Mouse (Mus musculus) CH12.LX (cell line): Measurements from ENCODE around the gene Gdap1l1. TPM values are rescaled to one million over a fixed set of nuclear protein-coding genes. Genes with fewer than 3 reads are reported as not detected.

Experiments
- DNase-seq: peaks from one replicate; pipeline ENCODE4 v3.0.0-alpha.2; 2013; ENCODE audit errors: extremely low read depth
- H3K27ac ChIP-seq: 2 replicates; pipeline ENCODE4 v1.5.1; 2012; ENCODE audit warnings: low read depth, mild to moderate bottlenecking, control low read depth, moderate library complexity; ENCODE audit not compliant: insufficient read depth
- H3K27me3 ChIP-seq: replicated peaks from 2 replicates; pipeline ENCODE3; 2012; ENCODE audit warnings: inconsistent platforms
- H3K36me3 ChIP-seq, 2 experiments: replicated peaks in 1 of 2; 2 replicates each; pipeline versions ENCODE3 to v1.6.1; 2012; ENCODE audit warnings: inconsistent platforms in 1 of 2, low read length in 1 of 2, mild to moderate bottlenecking in 1 of 2, mixed read lengths in 1 of 2, moderate library complexity in 1 of 2; ENCODE audit not compliant: control insufficient read depth in 1 of 2, insufficient read depth in 1 of 2
- H3K4me1 ChIP-seq, 2 experiments: 2 replicates each; pipeline ENCODE4 v1.6.1; 2012; ENCODE audit warnings: inconsistent platforms in 1 of 2, moderate library complexity in 1 of 2; ENCODE audit not compliant: insufficient read depth in 2 of 2, control insufficient read depth in 1 of 2
- H3K4me2 ChIP-seq: 2 replicates; pipeline ENCODE4 v1.6.1; 2012; ENCODE audit warnings: low read depth, mild to moderate bottlenecking, control low read depth; ENCODE audit not compliant: poor library complexity, insufficient read depth, severe bottlenecking
- H3K4me3 ChIP-seq, 3 experiments: fragments of 150-350 bp in 1 of 3; sonication (generic) in 1 of 3; replicated peaks in 1 of 3; 2 replicates each; pipeline versions ENCODE3 to v1.5.1; 2011 to 2012; ENCODE audit warnings: low read depth in 2 of 3, low read length in 2 of 3, mild to moderate bottlenecking in 2 of 3, moderate library complexity in 2 of 3, control low read depth in 1 of 3, improper control_type of control experiment in 1 of 3, inconsistent platforms in 1 of 3, mixed read lengths in 1 of 3; ENCODE audit not compliant: poor library complexity in 1 of 3
- H3K79me2 ChIP-seq: replicated peaks from 2 replicates; pipeline ENCODE4 v1.6.1; 2012; ENCODE audit warnings: mild to moderate bottlenecking, moderate library complexity; ENCODE audit not compliant: control insufficient read depth, poor library complexity, insufficient read depth, severe bottlenecking; ENCODE audit errors: extremely low read depth
- H3K9ac ChIP-seq: 2 replicates; pipeline ENCODE4 v1.6.1; 2012; ENCODE audit warnings: low read depth, mild to moderate bottlenecking, control low read depth, moderate library complexity; ENCODE audit not compliant: insufficient read depth
- H3K9me3 ChIP-seq: replicated peaks from 2 replicates; pipeline ENCODE3; 2012; ENCODE audit warnings: low read length, inconsistent platforms, mixed read lengths
- CHD1 ChIP-seq: IDR thresholded peaks from 2 replicates; pipeline ENCODE4 v1.6.1; 2012; ENCODE audit warnings: low read depth, low read length, improper control_type of control experiment, inconsistent platforms
- CTCF ChIP-seq, 2 experiments: IDR thresholded peaks in 1 of 2; conservative IDR thresholded peaks in 1 of 2; 2 replicates each; pipeline ENCODE4 v1.5.1; 2011 to 2012; ENCODE audit warnings: low read depth in 2 of 2, low read length in 2 of 2, improper control_type of control experiment in 1 of 2, inconsistent platforms in 1 of 2, mild to moderate bottlenecking in 1 of 2, moderate library complexity in 1 of 2
- E2F4 ChIP-seq: IDR thresholded peaks from 2 replicates; pipeline ENCODE4 v1.6.1; 2011; ENCODE audit warnings: low read depth, low read length, improper control_type of control experiment; ENCODE audit not compliant: insufficient replicate concordance
- ELF1 ChIP-seq: IDR thresholded peaks from 2 replicates; pipeline ENCODE4 v1.6.1; 2014; ENCODE audit warnings: low read depth, mild to moderate bottlenecking, inconsistent platforms, low read length, improper control_type of control experiment
- ETS1 ChIP-seq: conservative IDR thresholded peaks from 2 replicates; pipeline ENCODE4 v1.6.1; 2012; ENCODE audit warnings: low read depth, mild to moderate bottlenecking, inconsistent platforms, low read length, improper control_type of control experiment, moderate library complexity
- HCFC1 ChIP-seq: IDR thresholded peaks from 2 replicates; pipeline ENCODE4 v1.6.1; 2012; ENCODE audit warnings: low read depth, mild to moderate bottlenecking, inconsistent platforms, low read length, improper control_type of control experiment
- JUN ChIP-seq: IDR thresholded peaks from 2 replicates; pipeline ENCODE4 v1.6.1; 2011; ENCODE audit warnings: low read depth, mild to moderate bottlenecking, low read length, improper control_type of control experiment, moderate library complexity; ENCODE audit not compliant: insufficient read depth
- JUND ChIP-seq: conservative IDR thresholded peaks from 2 replicates; pipeline ENCODE4 v1.6.1; 2011; ENCODE audit warnings: low read depth, low read length, improper control_type of control experiment
- KAT2A ChIP-seq: IDR thresholded peaks from 2 replicates; pipeline ENCODE4 v1.6.1; 2012; ENCODE audit warnings: low read length, improper control_type of control experiment, inconsistent platforms; ENCODE audit not compliant: insufficient replicate concordance
- MAFK ChIP-seq: IDR thresholded peaks from 2 replicates; pipeline ENCODE4 v1.6.1; 2011; ENCODE audit warnings: low read length, improper control_type of control experiment; ENCODE audit not compliant: insufficient replicate concordance
- MEF2A ChIP-seq: IDR thresholded peaks from 2 replicates; pipeline ENCODE4 v1.6.1; 2014; ENCODE audit warnings: low read depth, mild to moderate bottlenecking, inconsistent platforms, low read length, improper control_type of control experiment, borderline replicate concordance
- MYC ChIP-seq: IDR thresholded peaks from 2 replicates; pipeline ENCODE4 v1.6.1; 2011; ENCODE audit warnings: low read depth, mild to moderate bottlenecking, improper control_type of control experiment, low read length
- NELFE ChIP-seq: IDR thresholded peaks from 2 replicates; pipeline ENCODE4 v1.6.1; 2011; ENCODE audit warnings: low read depth, low read length, improper control_type of control experiment
- NRF1 ChIP-seq: IDR thresholded peaks from 2 replicates; pipeline ENCODE4 v1.6.1; 2014; ENCODE audit warnings: low read depth, mild to moderate bottlenecking, inconsistent platforms, low read length, improper control_type of control experiment, moderate library complexity
- POLR2AphosphoS2 ChIP-seq: IDR thresholded peaks from 2 replicates; pipeline ENCODE4 v1.6.1; 2011; ENCODE audit warnings: low read depth, low read length, improper control_type of control experiment
- RCOR1 ChIP-seq: conservative IDR thresholded peaks from 2 replicates; pipeline ENCODE4 v1.6.1; 2012; ENCODE audit warnings: low read depth, mild to moderate bottlenecking, inconsistent platforms, low read length, improper control_type of control experiment
- SMC3 ChIP-seq: IDR thresholded peaks from 2 replicates; pipeline ENCODE4 v1.6.1; 2011; ENCODE audit warnings: low read depth, low read length, improper control_type of control experiment
- TBP ChIP-seq: conservative IDR thresholded peaks from 2 replicates; pipeline ENCODE4 v1.6.1; 2011; ENCODE audit warnings: low read depth, low read length, improper control_type of control experiment
- TCF12 ChIP-seq: IDR thresholded peaks from 2 replicates; pipeline ENCODE4 v1.6.1; 2014; ENCODE audit warnings: low read depth, mild to moderate bottlenecking, inconsistent platforms, low read length, improper control_type of control experiment
- USF2 ChIP-seq: conservative IDR thresholded peaks from 2 replicates; pipeline ENCODE4 v1.6.1; 2011; ENCODE audit warnings: low read depth, low read length, improper control_type of control experiment
- ZC3H11A ChIP-seq: IDR thresholded peaks from 2 replicates; pipeline ENCODE4 v1.6.1; 2012; ENCODE audit warnings: low read depth, mild to moderate bottlenecking, inconsistent platforms, low read length, improper control_type of control experiment
- ZKSCAN1 ChIP-seq: IDR thresholded peaks from 2 replicates; pipeline ENCODE4 v1.6.1; 2012; ENCODE audit warnings: low read depth, inconsistent platforms, low read length, improper control_type of control experiment, borderline replicate concordance
- ZMIZ1 ChIP-seq: IDR thresholded peaks from 2 replicates; pipeline ENCODE4 v1.6.1; 2012; ENCODE audit warnings: low read depth, mild to moderate bottlenecking, inconsistent platforms, low read length, improper control_type of control experiment
- dilution Hi-C: fragments of 300-500 bp; cut with MboI; formaldehyde crosslinking; loops from 2 replicates; pipeline ENCODE4 v1.14.3; 2020; ENCODE audit warnings: low sequenced_read_pairs; ENCODE audit not compliant: extremely low pct_unique_long_range_greater_than_20kb, extremely low pct_ligation_motif_present
- in situ Hi-C: fragments of 300-500 bp; cut with MboI; formaldehyde crosslinking; loops from 3 replicates; pipeline ENCODE4 v1.14.3; 2019; ENCODE audit warnings: low sequenced_read_pairs, low pct_ligation_motif_present, low pct_unique_long_range_greater_than_20kb, mixed read lengths
- polyA plus RNA-seq: library from polyadenylated mRNA; unstranded; fragments of >175 nt; gene quantifications from 2 replicates; pipeline ENCODE4 v1.2.1, GENCODE M21; 2012; ENCODE audit warnings: low read depth; ENCODE audit not compliant: insufficient read length
- total RNA-seq, 2 experiments: library from RNA; depleted of rRNA; stranded (reverse); fragments of 300-350 nt in 1 of 2; fragments of >200 nt in 1 of 2; gene quantifications; 2 replicates each; pipeline ENCODE4 v1.2.3; 2012 to 2014

Gene Gdap1l1
- total and polyA plus RNA-seq, 3 experiments: not detected

GRCm38 (mm10) chr2:163424597-163424996 is 13.7 kb upstream of the Gdap1l1 start, which contains the start of gene Oser1:
Oser1 (minus strand) TSS chr2:163424697.
- Histone ChIP-seq H3K36me3 (peaks cover 2 to 17% of the 10 kb centered on the region in 2 experiments), H3K79me2 (no peaks in the 10 kb centered on the region), H3K4me2 (no peak within 1 kb of the TSS), H3K4me3 (no peak within 1 kb of the TSS), H3K27ac (no peak within 1 kb of the TSS), H3K4me1 (peaks cover 2 to 9% of the 10 kb centered on the region in 2 experiments; a peak in 3 of 4 replicates), H3K27me3 (peaks cover 1% of the 10 kb centered on the region), H3K9me3 (no peaks in the 10 kb centered on the region), H3K9ac (no peak within 1 kb of the TSS)
- DNase-seq: no peak
- dilution Hi-C loops (no loop called here), in situ Hi-C loops (no loop called here)
- no peak for TF ChIP-seq TBP
- TF ChIP-seq JUND: no peak
- TF ChIP-seq POLR2AphosphoS2: no peak
- no peak for TF ChIP-seq RCOR1
- no peak for TF ChIP-seq MAFK

GRCm38 (mm10) chr2:163428346-163429011 is 9.8 kb upstream of the Gdap1l1 start:
- no peak overlapping the region for H3K4me3 ChIP-seq

GRCm38 (mm10) chr2:163431289-163431688 is 7.0 kb upstream of the Gdap1l1 start:
- Histone ChIP-seq H3K36me3 (no peaks in the 10 kb centered on the region), H3K27me3 (peaks cover 51% of the 10 kb centered on the region), H3K9ac (no peak overlapping the region), H3K79me2 (no peaks in the 10 kb centered on the region), H3K4me1 (no peaks in the 10 kb centered on the region), H3K27ac (no peak overlapping the region), H3K4me3 (no peak overlapping the region), H3K4me2 (no peak overlapping the region), H3K9me3 (no peaks in the 10 kb centered on the region)
- dilution Hi-C loops (no loop called here), in situ Hi-C loops (no loop called here)
- DNase-seq: no peak
- TF ChIP-seq JUND (no peak), NELFE (no peak), USF2 (no peak), ELF1 (no peak), SMC3 (no peak), TBP (no peak), MYC (no peak), TCF12 (no peak), ZC3H11A (no peak), ZKSCAN1 (no peak), POLR2AphosphoS2 (no peak), CTCF (conservative IDR thresholded peaks at IDR 0.05 in 1 of 2, IDR thresholded peaks at IDR 0.05 in 1 of 2; ENCODE audit: low read depth in 2 of 2, low read length in 2 of 2) (no peak), CHD1 (no peak), NRF1 (no peak), ETS1 (no peak), JUN (no peak)

More at GRCm38 (mm10) chr2:163428346-163429011, 9.8 kb upstream of the Gdap1l1 start:
- dilution Hi-C loops: no loop called here
- H3K4me1 ChIP-seq: no peaks in the 10 kb centered on the region
- H3K36me3 ChIP-seq: peaks cover 0 to 8% of the 10 kb centered on the region in 2 experiments
- H3K79me2 ChIP-seq: no peaks in the 10 kb centered on the region
- H3K4me2 ChIP-seq: no peak overlapping the region
- no peak overlapping the region for H3K27ac ChIP-seq
- DNase-seq: no peak
- H3K9ac ChIP-seq: no peak overlapping the region
- in situ Hi-C loops: no loop called here
- TF ChIP-seq ZKSCAN1: no peak
- no peak for TF ChIP-seq KAT2A
- TF ChIP-seq USF2: no peak
- no peak for TF ChIP-seq JUN
- no peak for TF ChIP-seq ZMIZ1
- TF ChIP-seq E2F4: no peak
- TF ChIP-seq MEF2A: no peak
- TF ChIP-seq NELFE: no peak
- no peak for TF ChIP-seq CTCF (conservative IDR thresholded peaks at IDR 0.05 in 1 of 2, IDR thresholded peaks at IDR 0.05 in 1 of 2; ENCODE audit: low read depth in 2 of 2, low read length in 2 of 2)
- no peak for TF ChIP-seq ZC3H11A
- no peak for TF ChIP-seq HCFC1
- TF ChIP-seq TBP: no peak
- TF ChIP-seq JUND: no peak
- TF ChIP-seq, all 38 proteins: peak for 0
- Histone ChIP-seq H3K9me3 (no peaks in the 10 kb centered on the region), H3K27me3 (peaks cover 31% of the 10 kb centered on the region)
